Mouse (Mus musculus) liver, embryonic 14.5 days (tissue): ENCODE results near the gene Urah. TPM values are rescaled to one million over a fixed set of nuclear protein-coding genes. Genes with fewer than 3 reads are reported as not detected.

Source experiments
- ATAC-seq: fragments of 200-750 bp; cut with Nextera tagmentation; 2 replicates; pipeline ENCODE4 v1.8.0; 2017; ENCODE audit warnings: moderate number of reproducible peaks, mild to moderate bottlenecking, moderate library complexity; ENCODE audit not compliant: insufficient read depth
- DNase-seq, 3 experiments: peaks; one replicate each; pipeline ENCODE4 v3.0.0-alpha.2; 2012 to 2013; ENCODE audit warnings: low read depth in 3 of 3, low spot score in 3 of 3
- H3K27ac ChIP-seq: fragments of 300-500 bp; sonication (generic); 2 replicates; pipeline ENCODE4 v1.5.1; 2014; ENCODE audit warnings: moderate library complexity, mild to moderate bottlenecking, control low read depth, inconsistent platforms
- H3K27me3 ChIP-seq: fragments of 300-500 bp; sonication (generic); 2 replicates; pipeline ENCODE4 v1.6.1; 2014; ENCODE audit warnings: mild to moderate bottlenecking, low read length, moderate library complexity; ENCODE audit not compliant: control insufficient read depth, insufficient read depth
- H3K36me3 ChIP-seq: fragments of 300-500 bp; sonication (generic); replicated peaks from 2 replicates; pipeline ENCODE4 v1.6.1; 2014; ENCODE audit warnings: low read depth; ENCODE audit not compliant: control insufficient read depth, insufficient read depth
- H3K4me1 ChIP-seq, 2 experiments: fragments of 200-500 bp in 1 of 2; fragments of 300-500 bp in 1 of 2; sonication (generic) in 1 of 2; replicated peaks; 2 replicates each; pipeline ENCODE4 v1.6.1; 2012 to 2014; ENCODE audit warnings: antibody characterized with exemption in 1 of 2, inconsistent platforms in 1 of 2, low read length in 1 of 2; ENCODE audit not compliant: control insufficient read depth in 2 of 2, insufficient read depth in 2 of 2
- H3K4me2 ChIP-seq: fragments of 300-500 bp; sonication (generic); 2 replicates; pipeline ENCODE4 v1.6.1; 2014; ENCODE audit warnings: low read depth, mild to moderate bottlenecking, control low read depth, moderate library complexity
- H3K4me3 ChIP-seq, 2 experiments: fragments of 200-500 bp in 1 of 2; fragments of 300-500 bp in 1 of 2; sonication (generic) in 1 of 2; 2 replicates each; pipeline ENCODE4 v1.5.1; 2012 to 2014; ENCODE audit warnings: low read depth in 2 of 2, low read length in 2 of 2, mild to moderate bottlenecking in 2 of 2, control low read depth in 1 of 2, inconsistent platforms in 1 of 2, moderate library complexity in 1 of 2; ENCODE audit not compliant: insufficient read depth in 1 of 2
- H3K9ac ChIP-seq: fragments of 300-500 bp; sonication (generic); replicated peaks from 2 replicates; pipeline ENCODE4 v1.6.1; 2014; ENCODE audit warnings: mild to moderate bottlenecking, control low read depth, moderate library complexity
- H3K9me3 ChIP-seq: fragments of 300-500 bp; sonication (generic); 2 replicates; pipeline ENCODE4 v1.6.1; 2016; ENCODE audit warnings: low read length, mixed read lengths; ENCODE audit not compliant: control insufficient read depth
- CTCF ChIP-seq: IDR thresholded peaks from 2 replicates; pipeline ENCODE4 v1.5.1; 2016; ENCODE audit warnings: antibody characterized with exemption, low read depth, control low read depth
- EP300 ChIP-seq: IDR thresholded peaks from 2 replicates; pipeline ENCODE4 v1.6.1; 2016; ENCODE audit warnings: antibody characterized with exemption, low read depth
- WGBS: fragments of 180-500 bp; shearing (Covaris S2); extraction: QIAGEN DNeasy Blood & Tissue Kit; methylation state at CpG from one replicate; pipeline ENCODE4 v1.1.7; 2014; ENCODE audit not compliant: insufficient replicate concordance; 5-methylcytosine and 5-hydroxymethylcytosine counted together
- polyA plus RNA-seq, 2 experiments: library from polyadenylated mRNA; depleted of rRNA in 1 of 2; stranded (reverse) in 1 of 2; unstranded in 1 of 2; fragments of >200 nt; fragmentation: Nextera tagmentation in 1 of 2; extraction: Ambion mirVana in 1 of 2; gene quantifications; 2 replicates each; pipeline versions ENCODE4 v1.2.1 to v1.2.3; 2012 to 2014

Gene Urah
- polyA plus RNA-seq, 2 experiments: 8.3 to 19.3 TPM

DNA sequence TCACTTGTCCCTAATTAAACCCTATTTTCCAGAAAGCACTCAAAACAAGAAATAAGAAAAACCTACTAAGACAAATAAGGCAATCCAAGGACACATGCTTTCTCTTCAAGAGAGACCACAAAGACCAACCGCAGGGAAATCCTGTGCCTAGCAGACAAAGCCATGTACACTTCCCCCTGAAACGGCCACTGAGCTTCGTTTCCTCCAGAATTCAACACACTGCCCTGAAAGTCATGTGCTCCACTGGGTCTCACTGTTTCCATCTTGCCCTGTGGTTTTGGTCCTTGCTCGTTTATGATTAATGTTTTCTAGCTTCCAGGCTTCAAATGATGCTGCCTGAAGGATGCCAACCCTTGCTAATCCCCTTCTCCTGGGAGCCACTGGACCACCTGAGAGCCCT is 39.4 kb downstream of the Urah start:
- Histone ChIP-seq H3K27me3 (no peaks in the 10 kb centered on the region), H3K4me1 (peaks cover under 1 to 9% of the 10 kb centered on the region in 2 experiments; a peak in 3 of 4 replicates), H3K27ac (no peak overlapping the region), H3K9ac (no peak overlapping the region), H3K4me2 (no peak overlapping the region), H3K9me3 (no peaks in the 10 kb centered on the region), H3K4me3 (no peak overlapping the region), H3K36me3 (peaks cover 9% of the 10 kb centered on the region; the same call in 1 of the 2 replicates)
- no peak for DNase-seq
- WGBS: 23% methylated on average over 4 of the region's 4 CpGs
- no peak for ATAC-seq
- TF ChIP-seq EP300 (no peak), CTCF (no peak)

DNA sequence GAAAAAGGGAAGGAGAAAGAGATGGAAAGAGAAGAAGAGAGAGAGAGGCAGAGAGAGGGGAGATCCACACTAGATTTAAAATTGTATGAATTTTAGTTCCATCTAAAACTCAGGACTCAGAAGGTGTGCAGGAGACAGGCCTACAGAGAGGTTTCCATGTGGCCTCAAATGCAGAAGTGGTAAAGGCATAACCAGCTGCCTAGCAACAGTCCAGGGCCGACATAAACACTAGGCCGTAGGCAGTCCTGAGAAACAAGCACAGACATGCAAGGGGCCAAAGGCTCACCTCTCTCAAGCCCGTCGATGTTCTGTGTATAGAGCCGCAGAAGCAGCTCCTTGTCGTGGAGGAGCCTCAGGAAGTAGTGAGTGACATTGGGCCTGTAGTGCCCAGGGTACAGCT is 42.5 kb downstream of the Urah start:
- Histone ChIP-seq H3K36me3 (peaks cover 9% of the 10 kb centered on the region; the same call in 1 of the 2 replicates), H3K4me2 (no peak overlapping the region), H3K9ac (no peak overlapping the region), H3K27me3 (no peaks in the 10 kb centered on the region), H3K9me3 (no peaks in the 10 kb centered on the region), H3K4me1 (peaks cover 19 to 26% of the 10 kb centered on the region in 2 experiments), H3K4me3 (no peak overlapping the region), H3K27ac (no peak overlapping the region)
- no peak for ATAC-seq
- TF ChIP-seq CTCF (no peak), EP300 (no peak)
- no peak for DNase-seq
- WGBS: 62% methylated on average over 6 of the region's 6 CpGs

DNA sequence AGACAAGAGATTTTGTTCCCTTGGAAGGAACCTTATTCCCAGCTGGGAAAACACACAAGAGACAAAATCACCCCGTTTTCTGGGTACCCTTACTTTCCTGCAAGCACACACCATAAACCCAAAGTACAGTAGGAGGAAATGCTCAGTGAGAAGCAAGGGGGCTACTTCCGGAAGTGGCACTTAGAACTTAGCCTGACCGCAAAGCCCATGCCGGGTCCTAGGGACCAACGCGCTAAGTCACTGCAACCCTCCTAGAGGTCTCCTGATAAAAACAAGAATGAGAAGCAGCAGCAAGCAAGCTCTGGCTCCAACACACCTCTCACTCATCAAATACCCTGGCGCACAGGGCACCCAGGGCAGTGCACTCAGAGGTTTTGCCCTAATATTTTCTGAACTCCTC is 44.5 kb downstream of the Urah start:
- peak overlapping the region; percentile 7; the same call in 1 of the 2 replicates for H3K9ac ChIP-seq
- no peak for ATAC-seq
- no peaks in the 10 kb centered on the region for H3K9me3 ChIP-seq
- H3K4me3 ChIP-seq: no peak overlapping the region
- no peaks in the 10 kb centered on the region for H3K27me3 ChIP-seq
- 25% methylated on average over 7 of the region's 7 CpGs for WGBS
- no peak overlapping the region; the same call in 1 of the 2 replicates for H3K27ac ChIP-seq
- no peak for TF ChIP-seq EP300
- no peak for TF ChIP-seq CTCF
- H3K4me2 ChIP-seq: peak overlapping the region; percentile 92
- DNase-seq: no peak
- peaks cover 27 to 31% of the 10 kb centered on the region in 2 experiments for H3K4me1 ChIP-seq
- peaks cover 12% of the 10 kb centered on the region; the same call in 1 of the 2 replicates for H3K36me3 ChIP-seq

DNA sequence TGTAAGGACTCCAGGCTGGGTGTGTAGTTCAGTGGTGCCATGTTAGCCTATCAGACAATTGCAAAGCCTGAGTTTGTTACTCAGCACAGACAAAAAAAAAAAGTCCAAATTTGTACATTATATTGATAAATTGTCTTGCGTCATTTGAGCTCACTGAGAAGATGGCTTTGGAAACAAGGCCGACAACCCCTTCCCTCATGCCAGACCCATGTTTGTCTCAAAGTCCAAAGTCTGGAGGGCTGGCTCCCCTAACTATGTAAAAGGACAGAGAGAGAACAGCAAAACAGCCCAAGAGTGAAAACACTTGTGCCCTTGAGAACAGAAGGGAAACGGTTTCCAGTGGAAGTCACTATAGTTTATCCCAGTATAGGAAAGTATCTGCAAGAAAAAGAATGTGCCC is 45.6 kb downstream of the Urah start:
- Histone ChIP-seq H3K27ac (peak overlapping the region; percentile 48), H3K4me1 (peaks cover 27 to 29% of the 10 kb centered on the region in 2 experiments), H3K4me2 (peak overlapping the region; percentile 92), H3K9me3 (no peaks in the 10 kb centered on the region), H3K27me3 (no peaks in the 10 kb centered on the region), H3K36me3 (peaks cover 15% of the 10 kb centered on the region), H3K4me3 (peak overlapping the region in 1 of 2 experiments; percentile 93; a peak in 2 of 4 replicates), H3K9ac (peak overlapping the region; percentile 28)
- DNase-seq (peak in 1 of 3 experiments; percentile 10), ATAC-seq (no peak)
- 52% methylated on average over 3 of the region's 3 CpGs for WGBS
- no peak for TF ChIP-seq EP300
- no peak for TF ChIP-seq CTCF

DNA sequence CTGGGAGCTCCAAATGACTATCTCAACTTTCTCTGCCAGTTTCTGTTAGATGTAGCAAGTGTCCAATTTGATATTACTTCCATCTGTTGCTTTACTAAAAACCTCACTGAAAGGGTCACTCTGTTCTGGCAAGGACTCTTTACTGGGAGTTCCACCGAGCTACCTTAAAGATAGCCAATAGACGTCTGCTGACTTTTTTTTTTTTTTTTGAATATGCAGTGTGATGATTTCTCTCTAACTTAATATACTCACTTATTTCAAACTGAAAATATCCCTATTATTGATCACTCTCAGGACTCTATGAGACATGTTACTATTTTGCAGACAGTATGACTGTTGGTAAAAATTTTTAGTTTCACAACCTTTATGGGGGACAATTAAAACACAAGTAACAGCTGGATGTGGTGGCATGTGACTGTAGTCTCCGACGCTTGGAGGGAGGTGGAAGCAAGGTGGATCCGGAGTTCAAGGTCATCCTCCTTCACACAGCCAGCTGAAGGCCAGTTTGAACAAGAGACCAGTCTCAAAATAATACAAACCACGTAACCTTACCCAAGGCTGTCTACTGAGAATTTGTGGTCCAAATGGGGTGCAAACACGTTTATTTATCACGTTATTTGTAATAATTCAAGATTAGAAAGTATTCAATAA is 46.2 kb downstream of the Urah start:
- TF ChIP-seq CTCF (no peak), EP300 (no peak)
- H3K4me3 ChIP-seq: peak overlapping the region; percentile 85 to 93
- H3K36me3 ChIP-seq: peaks cover 13% of the 10 kb centered on the region
- DNase-seq (no peak), ATAC-seq (no peak)
- H3K4me2 ChIP-seq: peak overlapping the region; percentile 92
- H3K9me3 ChIP-seq: no peaks in the 10 kb centered on the region
- peak overlapping the region; percentile 48 for H3K27ac ChIP-seq
- 6% methylated on average over 8 of the region's 8 CpGs for WGBS
- H3K27me3 ChIP-seq: no peaks in the 10 kb centered on the region
- H3K4me1 ChIP-seq: peaks cover 27 to 29% of the 10 kb centered on the region in 2 experiments
- H3K9ac ChIP-seq: peak overlapping the region; percentile 75
